Comparison of ENCODE assay signal across 19 mouse cellular contexts in the genomic region with DNA sequence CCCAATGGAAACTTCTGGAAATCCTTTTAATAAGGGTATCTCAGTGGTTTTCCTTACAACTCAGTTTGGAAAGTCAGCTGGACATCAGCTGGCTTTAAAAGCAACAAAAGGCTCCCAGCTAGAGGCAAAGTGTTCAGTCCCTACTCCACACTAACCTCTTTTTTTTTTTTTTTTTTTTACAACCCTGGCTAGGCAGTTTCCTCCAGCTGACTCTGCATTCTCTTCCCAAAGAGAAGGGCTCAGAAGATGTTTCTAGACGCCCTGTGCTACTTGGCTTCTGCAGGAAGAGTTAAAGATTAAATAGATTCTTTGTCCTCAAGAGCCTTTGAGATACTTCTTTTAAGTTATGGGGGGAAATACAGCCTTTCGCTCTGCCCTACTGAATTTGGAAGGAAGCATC. TPM values are rescaled to one million over a fixed set of nuclear protein-coding genes. Genes with fewer than 3 reads are reported as not detected.
DNase-seq lines count a peak whose midpoint lies in the region; ATAC-seq and TF ChIP-seq lines count a peak whose summit lies in the region.
"Had no signal": no experiment of that assay in that cellular context is flagged by ENCODE, and none has a peak within 500 bp of the region (broad histone marks: within the 10 kb centered on the region; RNA-seq: fewer than 3 reads in every experiment).

No protein-coding gene starts in this region.

- H3K27ac ChIP-seq in embryonic facial prominence, embryonic 13.5 days: 0 out of 2 replicates have a peak overlapping the region, but pooled peaks have one; percentile 49
- H3K27ac ChIP-seq in embryonic facial prominence, embryonic 10.5 days (replicated peaks): no peak overlapping the region
- H3K27ac ChIP-seq in kidney, adult 2 months (ENCODE audit: insufficient read depth, low read depth, low read length): no peak overlapping the region
- H3K27ac ChIP-seq in layer of hippocampus, adult 2 months: peak overlapping the region; percentile 58
- H3K27ac ChIP-seq: forebrain, embryonic 13.5 days had no signal

- no peak overlapping the region for H3K4me2 ChIP-seq in embryonic facial prominence, embryonic 13.5 days
- H3K4me2 ChIP-seq: forebrain, embryonic 13.5 days; heart, embryonic 12.5 days had no signal

- ATAC-seq in embryonic facial prominence, embryonic 13.5 days (ENCODE audit: insufficient number of reproducible peaks, insufficient read depth, low FRiP score, low TSS enrichment, low read depth): no peak
- ATAC-seq: CD4-positive, CD25-positive, alpha-beta regulatory T cell, adult 4 months; forebrain, embryonic 13.5 days; forebrain, postnatal 0 days; hindbrain, embryonic 16.5 days had no signal

- no peaks in the 10 kb centered on the region for H3K27me3 ChIP-seq in embryonic facial prominence, embryonic 13.5 days
- no peaks in the 10 kb centered on the region for H3K27me3 ChIP-seq in embryonic facial prominence, embryonic 10.5 days (replicated peaks; ENCODE audit: low read depth, poor library complexity, severe bottlenecking)
- no peaks in the 10 kb centered on the region for H3K27me3 ChIP-seq in kidney, adult 2 months (replicated peaks; ENCODE audit: control insufficient read depth, insufficient read depth, low read length)
- H3K27me3 ChIP-seq: forebrain, embryonic 13.5 days; heart, embryonic 12.5 days had no signal

- no peak overlapping the region for H3K4me3 ChIP-seq in embryonic facial prominence, embryonic 13.5 days
- H3K4me3 ChIP-seq in embryonic facial prominence, embryonic 10.5 days: no peak overlapping the region
- H3K4me3 ChIP-seq in kidney, adult 2 months (ENCODE audit: insufficient read depth, low read depth, low read length): no peak overlapping the region
- no peak overlapping the region for H3K4me3 ChIP-seq in layer of hippocampus, adult 2 months
- H3K4me3 ChIP-seq: forebrain, embryonic 13.5 days; heart, embryonic 12.5 days had no signal

- no peaks in the 10 kb centered on the region for H3K36me3 ChIP-seq in embryonic facial prominence, embryonic 13.5 days
- H3K36me3 ChIP-seq in embryonic facial prominence, embryonic 10.5 days (replicated peaks): no peaks in the 10 kb centered on the region
- no peaks in the 10 kb centered on the region for H3K36me3 ChIP-seq in kidney, adult 2 months (ENCODE audit: control insufficient read depth, insufficient read depth, low read length)
- H3K36me3 ChIP-seq: heart, embryonic 12.5 days had no signal

- no peak for TF ChIP-seq POLR2A in kidney, adult 2 months (IDR thresholded peaks at IDR 0.05; ENCODE audit: low read depth, low read length)

- H3K9ac ChIP-seq in embryonic facial prominence, embryonic 13.5 days: no peak overlapping the region
- H3K9ac ChIP-seq: forebrain, embryonic 13.5 days; forebrain, postnatal 0 days; heart, embryonic 12.5 days had no signal

- peaks cover 17% of the 10 kb centered on the region for H3K4me1 ChIP-seq in embryonic facial prominence, embryonic 13.5 days
- H3K4me1 ChIP-seq in embryonic facial prominence, embryonic 10.5 days: peaks cover 32% of the 10 kb centered on the region
- H3K4me1 ChIP-seq in kidney, adult 2 months (ENCODE audit: control insufficient read depth, insufficient read depth, low read length): 0 out of 2 replicates have a peak, but pooled peaks cover 6% of the 10 kb centered on the region

- TF ChIP-seq CTCF in kidney, adult 2 months (conservative IDR thresholded peaks at IDR 0.05; ENCODE audit: insufficient read depth, insufficient read length, low read depth, low read length): no peak
- TF ChIP-seq CTCF in layer of hippocampus, adult 2 months (conservative IDR thresholded peaks at IDR 0.05): no peak

- DNase-seq in embryonic facial prominence, embryonic 10.5 days (ENCODE audit: low spot score): no peak
- peak; percentile 59 for DNase-seq in kidney, adult 2 months
- no peak for DNase-seq in kidney, postnatal 4 days
- no peak for DNase-seq in layer of hippocampus, adult 2 months (ENCODE audit: low spot score in 2 of 2)
- no peak for DNase-seq in layer of hippocampus, postnatal 10 days (ENCODE audit: low spot score in 2 of 2)
- no peak for DNase-seq in cerebellum, adult 8-10 months
- DNase-seq in heart, adult 18-20 months: no peak
- DNase-seq: adrenal gland, adult 2 months; adrenal gland, postnatal 25 days; B cell, adult 2 months; cerebellum, adult 18-20 months; cerebellum, postnatal 10 days; forebrain, postnatal 0 days; gastrocnemius, postnatal 14 days had no signal

- 16% methylated on average over 2 of the region's 2 CpGs for WGBS in embryonic facial prominence, embryonic 13.5 days
- WGBS in embryonic facial prominence, embryonic 10.5 days: 24% methylated on average over 2 of the region's 2 CpGs
- WGBS in kidney, adult 2 months: 4% methylated on average over 2 of the region's 2 CpGs

- H3K9me3 ChIP-seq in embryonic facial prominence, embryonic 13.5 days: no peaks in the 10 kb centered on the region
- H3K9me3 ChIP-seq in embryonic facial prominence, embryonic 10.5 days: no peaks in the 10 kb centered on the region
- H3K9me3 ChIP-seq: forebrain, embryonic 13.5 days; heart, embryonic 12.5 days had no signal

RNA-seq across cellular contexts. Expression of gene Mmd, which starts 28.5 kb away (rescaled TPM):
- 47.5 and 49.1 TPM in 2 replicates for polyA plus RNA-seq in embryonic facial prominence, embryonic 13.5 days (2015; fragmentation: Nextera tagmentation; extraction: Ambion mirVana)
- 44.6 and 45.1 TPM in 2 replicates for polyA plus RNA-seq in embryonic facial prominence, embryonic 10.5 days (2016; fragmentation: Nextera tagmentation; extraction: Ambion mirVana)
- polyA plus RNA-seq in kidney, adult 2 months (2012; rRNA removed): 27.6 and 29.1 TPM in 2 replicates
- total RNA-seq in layer of hippocampus, adult 2 months (2021): 100 to 1,000 TPM; 364 to 381 TPM
- 100 to 1,000 TPM; 311 to 324 TPM for total RNA-seq in layer of hippocampus, postnatal 10 days (2021)
- total RNA-seq in heart, adult 18-20 months (2021): 10 to 100 TPM; 25.4 to 29.9 TPM

RNA-seq across cellular contexts. Expression of gene Gm45716, which starts 33.3 kb away (rescaled TPM):
- polyA plus RNA-seq in embryonic facial prominence, embryonic 13.5 days (2015; fragmentation: Nextera tagmentation; extraction: Ambion mirVana): 11.5 and 12.4 TPM in 2 replicates
- polyA plus RNA-seq in embryonic facial prominence, embryonic 10.5 days (2016; fragmentation: Nextera tagmentation; extraction: Ambion mirVana): 14.4 and 14.6 TPM in 2 replicates
- 2.5 and 2.8 TPM in 2 replicates for polyA plus RNA-seq in kidney, adult 2 months (2012; rRNA removed)
- 1 to 10 TPM; 6.9 to 8.1 TPM for total RNA-seq in layer of hippocampus, adult 2 months (2021)
- total RNA-seq in layer of hippocampus, postnatal 10 days (2021): 10 to 100 TPM in 1 of 2 experiments, 1 to 10 TPM in 1; 7.7 to 10.8 TPM
- total RNA-seq in heart, adult 18-20 months (2021): 1 to 10 TPM; 5.8 to 9.5 TPM

Comparison
In these comparisons a context has a peak if more than half of its experiments do, and no peak if none do; other contexts are left out.
1. H3K27ac ChIP-seq: peak in embryonic facial prominence, embryonic 13.5 days (single experiment) and layer of hippocampus, adult 2 months (single experiment); none in embryonic facial prominence, embryonic 10.5 days (single experiment) and kidney, adult 2 months (single experiment).
2. RNA of gene Mmd, which starts 28.5 kb away (total RNA-seq): 364 to 381 TPM in layer of hippocampus, adult 2 months and 311 to 324 TPM in layer of hippocampus, postnatal 10 days; 25.4 to 29.9 TPM in heart, adult 18-20 months; every median in the first group is over 10 times any median in the second.